Mouse (Mus musculus) CD4-positive, CD25-positive, alpha-beta regulatory T cell, adult 9 weeks (primary cell): ENCODE measurements around the gene Vmn1r8. TPM values are rescaled to one million over a fixed set of nuclear protein-coding genes. Genes with fewer than 3 reads are reported as not detected.

Source experiments
- polyA plus RNA-seq: library from polyadenylated mRNA; unstranded; fragments of 100-300 nt; shearing (Covaris generic); gene quantifications from one replicate; pipeline ENCODE4 v1.2.1, GENCODE M21; 2017

Vmn1r8 gene
- polyA plus RNA-seq = not detected

GRCm38 (mm10) chr6:57031984-57032383 is at the start of gene Vmn1r8:
Vmn1r8 (plus strand) TSS chr6:57032284.

GRCm38 (mm10) chr6:56996943-56997342 is 35.1 kb upstream of the Vmn1r8 start, which contains the start of gene Vmn1r6:
Vmn1r6 (plus strand) TSS chr6:56997243.

GRCm38 (mm10) chr6:57025224-57025623 is 6.9 kb upstream of the Vmn1r8 start, which contains the start of gene Vmn1r7:
Vmn1r7 (minus strand) TSS chr6:57025324.

DNA sequence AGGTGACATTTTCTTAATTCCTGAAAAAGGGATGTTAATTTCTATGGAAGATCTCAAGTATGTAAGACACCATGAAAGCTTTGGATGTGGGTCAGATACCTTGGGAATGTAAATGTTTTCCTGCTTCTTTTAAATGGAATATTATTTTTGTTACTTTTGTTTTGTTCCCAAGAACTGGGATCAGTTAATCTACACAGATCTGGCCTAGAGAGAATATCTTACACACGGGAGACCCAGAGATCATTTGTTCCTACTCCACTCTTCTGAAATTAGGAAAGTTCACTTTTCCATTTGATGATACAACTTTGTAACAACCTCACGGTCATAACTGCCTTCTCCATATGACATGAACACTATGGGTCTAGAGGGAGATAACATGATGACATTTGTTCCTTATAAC is 34.4 kb downstream of the Vmn1r8 start, which contains the start of gene Vmn1r9:
Vmn1r9 (plus strand) TSS at position 301 of the 400 bp plus-strand sequence.

Other genes with a start within 250 kb of the Vmn1r8 start
- gene Kbtbd2, start 234.5 kb upstream of the Vmn1r8 start, polyA plus RNA-seq = 20.4 TPM
- gene Fkbp9, start 200.2 kb upstream of the Vmn1r8 start, polyA plus RNA-seq = not detected
- gene Nt5c3, start 108.4 kb upstream of the Vmn1r8 start, polyA plus RNA-seq = 45.3 TPM
- gene Vmn1r4, start 108.3 kb upstream of the Vmn1r8 start, polyA plus RNA-seq = 0.48 TPM
- gene Vmn1r5, start 62.0 kb upstream of the Vmn1r8 start, polyA plus RNA-seq = not detected
- not detected for gene Vmn1r6, start 35.0 kb upstream of the Vmn1r8 start, polyA plus RNA-seq
- not detected for gene Vmn1r7, start 7.0 kb upstream of the Vmn1r8 start, polyA plus RNA-seq
- gene Vmn1r9, start 34.5 kb downstream of the Vmn1r8 start, polyA plus RNA-seq = not detected
- not detected for gene Vmn1r10, start 77.2 kb downstream of the Vmn1r8 start, polyA plus RNA-seq
- not detected for gene Vmn1r11, start 101.2 kb downstream of the Vmn1r8 start, polyA plus RNA-seq
- gene Vmn1r12, start 124.6 kb downstream of the Vmn1r8 start, polyA plus RNA-seq = 0.04 TPM
- gene Vmn1r13, start 171.0 kb downstream of the Vmn1r8 start, polyA plus RNA-seq = 0.21 TPM
- gene Vmn1r14, start 199.4 kb downstream of the Vmn1r8 start, polyA plus RNA-seq = not detected
- gene Vmn1r15, start 225.7 kb downstream of the Vmn1r8 start, polyA plus RNA-seq = not detected